ENCODE assay signal across 8 mouse cellular contexts in genomic region chr19:7340371-7340779, GRCm38 (mm10). TPM values are rescaled to one million over a fixed set of nuclear protein-coding genes. Genes with fewer than 3 reads are reported as not detected.
DNase-seq lines count a peak whose midpoint lies in the region; ATAC-seq and TF ChIP-seq lines count a peak whose summit lies in the region.

No protein-coding gene starts in this region.

- H3K9me3 ChIP-seq in heart, embryonic 11.5 days (replicated peaks; ENCODE audit: control insufficient read depth, low read length) = no peaks in the 10 kb centered on the region

- WGBS in heart, embryonic 11.5 days (ENCODE audit: insufficient replicate concordance) = 1% methylated on average over 15 of the region's 15 CpGs
- 2% methylated on average over 15 of the region's 15 CpGs for WGBS in lung, adult 2 months

- H3K9ac ChIP-seq in heart, embryonic 11.5 days (ENCODE audit: low read depth, low read length) = peak overlapping the region; percentile 96

- peak overlapping the region; percentile 99 for H3K4me3 ChIP-seq in cortical plate, adult 2 months (ENCODE audit: insufficient read depth, low read length)
- H3K4me3 ChIP-seq in heart, embryonic 11.5 days (ENCODE audit: low read depth, low read length) = peak overlapping the region; percentile 92
- H3K4me3 ChIP-seq in lung, adult 2 months (replicated peaks; ENCODE audit: extremely low read depth, low read depth, low read length) = peak overlapping the region; percentile 85

- peak overlapping the region; percentile 76 for H3K4me2 ChIP-seq in heart, embryonic 11.5 days

- H3K4me1 ChIP-seq in cortical plate, adult 2 months (ENCODE audit: control insufficient read depth, insufficient read depth, low read length) = peaks cover 19% of the 10 kb centered on the region
- H3K4me1 ChIP-seq in heart, embryonic 11.5 days (ENCODE audit: control insufficient read depth, insufficient read depth, low read length) = peaks cover 37% of the 10 kb centered on the region
- peaks cover 28% of the 10 kb centered on the region for H3K4me1 ChIP-seq in lung, adult 2 months (ENCODE audit: control insufficient read depth, insufficient read depth, low read length)

- no peak for ATAC-seq in heart, embryonic 11.5 days (replicated peaks; ENCODE audit: insufficient number of reproducible peaks, low FRiP score, low TSS enrichment)

- TF ChIP-seq POLR2A in cortical plate, adult 2 months (IDR thresholded peaks at IDR 0.05; ENCODE audit: extremely low read depth, insufficient read depth, low read length) = no peak
- TF ChIP-seq POLR2A in lung, adult 2 months (IDR thresholded peaks at IDR 0.05; ENCODE audit: borderline replicate concordance, extremely low read depth, low read depth, low read length) = no peak

- peak; percentile 35 for DNase-seq in urinary bladder, postnatal 25 days (ENCODE audit: low spot score)
- DNase-seq in urinary bladder, adult 2 months (ENCODE audit: low spot score) = no peak
- peak; percentile 21 to 43 for DNase-seq in kidney, postnatal 4 days
- DNase-seq in lung, adult 2 months = peak; percentile 44
- peak; percentile 58 to 64 for DNase-seq in right cerebral cortex, postnatal 10 days (ENCODE audit: low spot score in 2 of 2)
- DNase-seq in spleen, adult 12 weeks (ENCODE audit: low spot score) = no peak

- H3K36me3 ChIP-seq in heart, embryonic 11.5 days (ENCODE audit: control insufficient read depth, insufficient read depth, low read length) = no peaks in the 10 kb centered on the region; the same call in 1 of the 2 replicates

- H3K27me3 ChIP-seq in heart, embryonic 11.5 days (ENCODE audit: control insufficient read depth, insufficient read depth, low read length) = no peaks in the 10 kb centered on the region

- TF ChIP-seq CTCF in cortical plate, adult 2 months (IDR thresholded peaks at IDR 0.05; ENCODE audit: extremely low read depth, insufficient read depth, low read length) = no peak
- TF ChIP-seq CTCF in lung, adult 2 months (IDR thresholded peaks at IDR 0.05; ENCODE audit: insufficient read depth, low read length) = no peak

- peak overlapping the region; percentile 90 for H3K27ac ChIP-seq in cortical plate, adult 2 months (ENCODE audit: insufficient read depth, low read length)
- peak overlapping the region; percentile 80; the same call in 1 of the 2 replicates for H3K27ac ChIP-seq in heart, embryonic 11.5 days (ENCODE audit: low read depth, low read length)

RNA-seq across cellular contexts. Expression of gene Mark2, which starts 1.3 kb away (rescaled TPM):
- polyA plus RNA-seq in urinary bladder, adult 2 months (2012; rRNA removed) = 75.2 and 100 TPM in 2 replicates
- polyA plus RNA-seq in cortical plate, adult 2 months (2012; rRNA removed) = 102 and 103 TPM in 2 replicates
- 34.5 and 35.0 TPM in 2 replicates for polyA plus RNA-seq in heart, embryonic 11.5 days (2014; fragmentation: Nextera tagmentation; extraction: Ambion mirVana)
- 68.6 and 94.1 TPM in 2 replicates for polyA plus RNA-seq in lung, adult 2 months (2012; rRNA removed)

RNA-seq across cellular contexts. Expression of gene Spindoc, which starts 42.4 kb away (rescaled TPM):
- polyA plus RNA-seq in urinary bladder, adult 2 months (2012; rRNA removed) = 18.8 and 21.0 TPM in 2 replicates
- polyA plus RNA-seq in cortical plate, adult 2 months (2012; rRNA removed) = 22.6 and 22.8 TPM in 2 replicates
- 11.9 and 26.6 TPM in 2 replicates for polyA plus RNA-seq in heart, embryonic 11.5 days (2014; fragmentation: Nextera tagmentation; extraction: Ambion mirVana)
- polyA plus RNA-seq in lung, adult 2 months (2012; rRNA removed) = 19.0 and 19.3 TPM in 2 replicates

Comparison
In these comparisons a context has a peak if more than half of its experiments do, and no peak if none do; other contexts are left out.
1. DNase-seq: peak in urinary bladder, postnatal 25 days (single experiment), kidney, postnatal 4 days (2 of 2), lung, adult 2 months (single experiment) and right cerebral cortex, postnatal 10 days (2 of 2); none in urinary bladder, adult 2 months (single experiment) and spleen, adult 12 weeks (single experiment).
2. Peak in every context shown above with its lines, with median percentiles within 50 percentile points of each other: H3K4me3 ChIP-seq.